Mouse (Mus musculus) midbrain, embryonic 11.5 days (tissue): ENCODE data around the gene Irx3. TPM values are rescaled to one million over a fixed set of nuclear protein-coding genes. Genes with fewer than 3 reads are reported as not detected.

Source experiments
- ATAC-seq: fragments of 200-750 bp; cut with Nextera tagmentation; 2 replicates; pipeline ENCODE4 v1.8.0; 2017; ENCODE audit warnings: moderate TSS enrichment, moderate library complexity; ENCODE audit not compliant: low FRiP score
- DNase-seq: peaks from one replicate; pipeline ENCODE4 v3.0.0; 2015; ENCODE audit warnings: low spot score; ENCODE audit errors: missing footprints
- H3K27ac ChIP-seq: fragments of 300-500 bp; sonication (generic); 2 replicates; pipeline ENCODE4 v1.5.1; 2014; ENCODE audit warnings: low read depth, low read length
- H3K27me3 ChIP-seq: fragments of 300-500 bp; sonication (generic); 2 replicates; pipeline ENCODE4 v1.6.1; 2014; ENCODE audit warnings: mild to moderate bottlenecking, low read length, moderate library complexity, mixed read lengths; ENCODE audit not compliant: control insufficient read depth, insufficient read depth
- H3K36me3 ChIP-seq: fragments of 300-500 bp; sonication (generic); 2 replicates; pipeline ENCODE4 v1.6.1; 2014; ENCODE audit warnings: mild to moderate bottlenecking, low read length, moderate library complexity, mixed read lengths; ENCODE audit not compliant: control insufficient read depth, insufficient read depth
- H3K4me1 ChIP-seq: fragments of 300-500 bp; sonication (generic); 2 replicates; pipeline ENCODE4 v1.6.1; 2014; ENCODE audit warnings: low read length; ENCODE audit not compliant: control insufficient read depth, insufficient read depth
- H3K4me2 ChIP-seq: fragments of 300-500 bp; sonication (generic); 2 replicates; pipeline ENCODE4 v1.6.1; 2014; ENCODE audit warnings: mild to moderate bottlenecking, moderate library complexity
- H3K4me3 ChIP-seq: fragments of 300-500 bp; sonication (generic); 2 replicates; pipeline ENCODE4 v1.5.1; 2014; ENCODE audit warnings: low read depth, low read length
- H3K9ac ChIP-seq: fragments of 300-500 bp; sonication (generic); 2 replicates; pipeline ENCODE4 v1.6.1; 2014; ENCODE audit warnings: low read length
- H3K9me3 ChIP-seq: fragments of 300-500 bp; sonication (generic); 2 replicates; pipeline ENCODE4 v1.6.1; 2016; ENCODE audit warnings: low read length; ENCODE audit not compliant: control insufficient read depth
- WGBS: fragments of 180-500 bp; shearing (Covaris S2); extraction: QIAGEN DNeasy Blood & Tissue Kit; methylation state at CpG from one replicate; pipeline ENCODE4 v1.1.7; 2014; 5-methylcytosine and 5-hydroxymethylcytosine counted together
- polyA plus RNA-seq: library from polyadenylated mRNA; unstranded; fragments of >200 nt; fragmentation: Nextera tagmentation; extraction: Ambion mirVana; gene quantifications from 2 replicates; pipeline ENCODE4 v1.2.1, GENCODE M21; 2014

Gene Irx3
- polyA plus RNA-seq, 1 experiment from 2014 or later: 45.1 TPM

DNA sequence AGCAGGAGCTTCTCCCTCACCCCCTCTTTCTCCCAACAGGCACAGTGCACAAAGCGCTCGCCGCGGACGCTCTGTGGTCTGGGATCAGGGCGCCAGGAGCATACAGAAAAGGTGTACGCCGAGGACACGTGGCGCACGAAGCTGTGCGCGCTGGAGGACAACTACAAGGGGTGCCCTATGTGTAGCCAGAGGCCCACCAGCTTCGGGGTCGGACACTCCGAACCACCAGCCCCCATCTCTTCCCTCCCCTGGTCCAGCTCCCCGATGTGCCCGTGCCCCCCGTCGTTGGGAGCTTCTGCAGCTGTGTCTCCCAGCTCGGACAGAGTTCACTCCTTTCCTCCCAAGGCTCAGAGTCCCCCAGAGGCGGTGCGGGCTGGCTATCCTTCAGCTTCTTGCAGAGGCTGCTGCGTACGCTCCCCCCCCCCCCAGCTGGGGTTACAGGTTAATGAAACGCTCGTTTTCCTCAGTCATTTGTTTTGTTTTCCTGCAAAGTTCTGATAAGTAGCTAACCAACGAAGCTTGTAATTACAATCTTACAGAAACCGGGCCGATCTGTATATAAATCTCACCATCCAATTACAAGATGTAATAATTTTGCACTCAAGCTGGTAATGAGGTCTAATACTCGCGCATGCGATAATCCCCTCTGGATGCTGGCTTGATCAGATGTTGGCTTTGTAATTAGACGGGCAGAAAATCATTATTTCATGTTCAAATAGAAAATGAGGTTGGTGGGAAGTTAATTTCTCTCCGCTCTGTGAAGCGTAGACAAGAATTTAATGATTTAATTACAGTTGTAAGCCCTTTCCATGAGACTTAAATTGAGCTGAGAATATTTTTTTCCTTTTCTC lies 2.8 kb upstream of the Irx3 start:
- ATAC-seq (no peak), DNase-seq (peak; percentile 97)
- H3K9ac ChIP-seq: peak overlapping the region; percentile 90
- peak overlapping the region; percentile 99 for H3K4me3 ChIP-seq
- H3K4me1 ChIP-seq: peaks cover 46% of the 10 kb centered on the region
- H3K27me3 ChIP-seq: peaks cover 10% of the 10 kb centered on the region
- H3K36me3 ChIP-seq: peaks cover 4% of the 10 kb centered on the region
- peak overlapping the region; percentile 71 for H3K4me2 ChIP-seq
- WGBS: under 1% methylated on average over 36 of the region's 36 CpGs
- no peaks in the 10 kb centered on the region for H3K9me3 ChIP-seq
- H3K27ac ChIP-seq: peak overlapping the region; percentile 57

- DNase-seq: peak; percentile 87
- 7% methylated on average over 28 of the region's 28 CpGs for WGBS
- H3K27me3 ChIP-seq: peaks cover 10% of the 10 kb centered on the region
Observed at GRCm38 (mm10) chr8:91803515-91804402, 1.9 kb upstream of the Irx3 start.

DNA sequence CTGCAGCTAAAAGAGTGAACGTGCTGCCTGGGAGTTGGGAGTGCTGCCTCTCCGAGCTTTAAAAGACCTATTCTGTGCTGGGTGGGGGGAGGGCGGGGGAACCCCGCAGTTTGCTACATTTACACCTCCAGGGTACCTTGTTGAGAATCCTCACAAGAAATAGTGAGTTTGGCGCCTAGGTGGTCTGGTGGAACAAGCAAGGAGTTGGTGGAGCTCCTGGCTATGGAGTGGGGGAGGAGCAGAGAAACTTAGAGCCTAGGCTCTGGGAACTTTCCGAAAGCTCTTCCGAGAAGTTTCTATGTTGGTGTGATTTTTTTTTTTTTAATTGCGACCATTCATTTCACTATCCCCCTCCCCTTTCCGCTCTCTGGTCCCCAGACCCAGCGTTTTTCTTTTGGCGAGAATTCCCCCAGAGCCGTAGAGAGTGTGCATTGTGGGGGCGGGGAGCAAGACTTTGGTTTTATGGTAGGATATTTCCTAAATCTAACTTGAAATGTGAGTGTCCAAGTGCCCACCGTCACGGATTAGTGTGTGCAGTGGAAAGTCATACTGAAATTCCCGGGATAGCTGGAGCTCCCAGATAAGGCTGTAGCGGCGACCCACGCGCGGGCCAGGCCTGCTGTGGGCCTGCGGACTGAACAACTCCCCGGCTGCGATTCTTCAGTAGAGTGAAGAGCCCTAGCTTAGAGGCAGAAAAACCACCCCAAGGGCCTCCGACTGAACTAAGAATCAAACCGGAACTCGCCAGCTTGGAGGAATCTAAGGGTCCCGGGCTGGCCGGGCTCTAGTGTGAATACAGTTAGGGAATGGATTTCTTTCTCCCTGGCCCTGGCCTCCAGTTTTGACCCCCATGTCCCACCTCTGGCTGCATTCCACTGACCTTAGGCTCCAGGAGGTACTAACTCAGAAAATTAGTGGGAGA lies 795 bp upstream of the Irx3 start:
- peak overlapping the region; percentile 57 for H3K27ac ChIP-seq
- 2% methylated on average over 29 of the region's 29 CpGs for WGBS
- DNase-seq (peak; percentile 94), ATAC-seq (no peak)
- H3K9ac ChIP-seq: peak overlapping the region; percentile 90
- H3K36me3 ChIP-seq: peaks cover 10% of the 10 kb centered on the region
- H3K4me1 ChIP-seq: peaks cover 52% of the 10 kb centered on the region
- H3K4me2 ChIP-seq: peak overlapping the region; percentile 71
- peaks cover 10% of the 10 kb centered on the region for H3K27me3 ChIP-seq
- H3K9me3 ChIP-seq: no peaks in the 10 kb centered on the region
- peak overlapping the region; percentile 99 for H3K4me3 ChIP-seq

More at GRCm38 (mm10) chr8:91803515-91804402, 1.9 kb upstream of the Irx3 start:
- H3K9ac ChIP-seq: peak overlapping the region; percentile 90
- H3K36me3 ChIP-seq: peaks cover 10% of the 10 kb centered on the region
- ATAC-seq: no peak
- peak overlapping the region; percentile 71 for H3K4me2 ChIP-seq
- peak overlapping the region; percentile 57; the same call in 1 of the 2 replicates for H3K27ac ChIP-seq
- H3K9me3 ChIP-seq: no peaks in the 10 kb centered on the region
- peaks cover 46% of the 10 kb centered on the region for H3K4me1 ChIP-seq
- peak overlapping the region; percentile 99 for H3K4me3 ChIP-seq

DNA sequence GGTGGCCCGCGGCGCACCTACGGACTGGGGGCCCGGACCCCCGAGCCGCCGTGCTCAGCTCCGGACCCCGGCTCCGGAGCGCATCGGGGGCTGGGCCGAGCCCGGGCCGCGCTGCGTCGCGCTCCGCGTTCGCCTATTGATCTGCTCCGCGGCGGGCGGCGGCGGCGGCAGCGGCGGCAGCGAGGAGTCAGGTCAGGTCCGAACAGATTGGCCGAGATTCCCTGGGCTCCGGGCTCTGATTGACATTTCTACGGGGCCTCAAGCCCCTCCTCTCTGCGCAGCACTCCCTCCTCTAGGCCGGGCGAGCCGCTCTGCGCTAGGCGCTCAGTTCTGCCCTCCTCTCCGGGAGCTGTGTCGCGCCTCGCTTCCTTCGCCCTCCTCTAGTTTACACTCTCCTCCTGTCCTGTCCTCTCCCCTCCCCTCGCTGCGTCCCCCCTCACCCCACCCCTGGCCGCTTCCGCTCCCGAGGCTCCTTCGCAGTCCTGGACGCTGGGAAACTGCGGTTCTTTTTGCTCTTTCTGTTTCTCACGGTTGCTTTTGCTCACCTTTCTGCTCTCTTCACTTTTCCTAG lies 541 bp downstream of the Irx3 start:
- Histone ChIP-seq H3K27ac (peak overlapping the region; percentile 100), H3K4me2 (peak overlapping the region; percentile 71), H3K36me3 (peaks cover 10% of the 10 kb centered on the region), H3K4me3 (peak overlapping the region; percentile 99), H3K4me1 (peaks cover 44% of the 10 kb centered on the region), H3K9me3 (no peaks in the 10 kb centered on the region), H3K9ac (peak overlapping the region; percentile 99), H3K27me3 (peaks cover 11% of the 10 kb centered on the region)
- under 1% methylated on average over 56 of the region's 57 CpGs for WGBS
- peak; percentile 88 for ATAC-seq
- peak; percentile 96 for DNase-seq

GRCm38 (mm10) chr8:91800523-91801240 lies 1.2 kb downstream of the Irx3 start:
- ATAC-seq (no peak; the same call in 1 of the 2 replicates), DNase-seq (peak; percentile 95)
- peaks cover 42% of the 10 kb centered on the region for H3K4me1 ChIP-seq
- peak overlapping the region; percentile 71 for H3K4me2 ChIP-seq
- peak overlapping the region; percentile 99 for H3K4me3 ChIP-seq
- under 1% methylated on average over 57 of the region's 64 CpGs for WGBS
- H3K9me3 ChIP-seq: no peaks in the 10 kb centered on the region
- H3K27me3 ChIP-seq: peaks cover 16% of the 10 kb centered on the region
- H3K36me3 ChIP-seq: peaks cover 10% of the 10 kb centered on the region
- H3K27ac ChIP-seq: peak overlapping the region; percentile 100
- H3K9ac ChIP-seq: peak overlapping the region; percentile 99

GRCm38 (mm10) chr8:91799681-91800522 lies 2.0 kb downstream of the Irx3 start:
- WGBS: under 1% methylated on average over 89 of the region's 89 CpGs

GRCm38 (mm10) chr8:91799016-91799581 lies 2.8 kb downstream of the Irx3 start:
- Histone ChIP-seq H3K4me3 (peak overlapping the region; percentile 99), H3K4me1 (peaks cover 30% of the 10 kb centered on the region), H3K9me3 (no peaks in the 10 kb centered on the region), H3K9ac (peak overlapping the region; percentile 99), H3K4me2 (peak overlapping the region; percentile 71), H3K36me3 (peaks cover 10% of the 10 kb centered on the region), H3K27ac (peak overlapping the region; percentile 100), H3K27me3 (peaks cover 16% of the 10 kb centered on the region)
- DNase-seq: peak; percentile 95
- WGBS: 6% methylated on average over 16 of the region's 16 CpGs
- no peak for ATAC-seq

More at GRCm38 (mm10) chr8:91799681-91800522, 2.0 kb downstream of the Irx3 start:
- peaks cover 10% of the 10 kb centered on the region for H3K36me3 ChIP-seq
- H3K4me1 ChIP-seq: peaks cover 35% of the 10 kb centered on the region
- H3K27ac ChIP-seq: peak overlapping the region; percentile 100
- peak overlapping the region; percentile 71 for H3K4me2 ChIP-seq
- H3K9ac ChIP-seq: peak overlapping the region; percentile 99
- peak overlapping the region; percentile 99 for H3K4me3 ChIP-seq
- no peaks in the 10 kb centered on the region for H3K9me3 ChIP-seq
- DNase-seq (peak; percentile 97), ATAC-seq (no peak)
- peaks cover 16% of the 10 kb centered on the region for H3K27me3 ChIP-seq
